Mouse (Mus musculus) cerebellum, adult 2 months (tissue): ENCODE measurements around the gene Astn2.

Source experiments
- CTCF ChIP-seq: fragments of 200-500 bp; IDR thresholded peaks from 2 replicates; pipeline ENCODE4 v1.5.1; 2011; ENCODE audit warnings: low read depth, mild to moderate bottlenecking, control low read depth, low read length, moderate library complexity, borderline replicate concordance; ENCODE audit not compliant: insufficient read depth
- POLR2A ChIP-seq: fragments of 200-500 bp; IDR thresholded peaks from 2 replicates; pipeline ENCODE4 v1.6.1; 2011; ENCODE audit warnings: low read length, control low read depth, borderline replicate concordance; ENCODE audit not compliant: insufficient read depth

- TF ChIP-seq POLR2A (no peak), CTCF (peak; percentile 38; the same call in 1 of the 2 replicates)
These were observed 290.2 kb downstream of the Astn2 start for GRCm38 (mm10) chr4:66114243-66114642.
